Mouse (Mus musculus): Measurements from ENCODE around the gene Fzd2.

DNA sequence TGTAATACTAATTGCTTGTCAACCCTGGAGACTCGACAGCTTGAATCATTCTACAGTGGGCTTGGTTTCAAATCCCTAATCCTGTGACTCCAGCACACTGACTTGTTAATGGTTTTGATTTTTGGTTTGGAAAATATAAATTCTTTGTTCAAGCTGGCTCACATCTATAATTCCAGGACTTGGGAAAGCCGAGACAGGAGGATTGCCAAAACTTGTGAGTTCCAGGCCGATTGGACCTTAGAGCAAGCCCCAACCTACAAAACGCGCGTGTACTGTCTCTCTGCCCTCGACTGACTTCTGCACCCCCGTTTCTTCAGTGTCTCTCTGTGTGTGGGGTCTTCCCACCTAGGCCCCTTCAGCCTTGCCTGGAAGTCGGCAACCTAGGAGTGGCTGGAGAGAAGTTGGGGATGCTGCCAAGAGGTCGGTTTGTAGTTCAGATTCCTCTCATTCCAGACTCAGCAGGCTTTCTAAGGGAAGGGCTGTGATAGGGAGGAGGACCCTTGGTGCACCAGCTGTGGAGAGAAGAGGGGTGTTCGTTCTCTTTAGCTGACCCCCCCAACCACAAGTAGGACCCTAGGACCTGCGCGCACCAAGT lies 22.1 kb upstream of the Fzd2 start:
- TF ChIP-seq CTCF (IDR thresholded peaks at IDR 0.05; ENCODE audit: control insufficient read depth, insufficient read depth, insufficient replicate concordance, low read depth, low read length) = no peak
- no peak for TF ChIP-seq POLR2A (IDR thresholded peaks at IDR 0.05; ENCODE audit: control insufficient read depth, low read depth, low read length)

All from testis, adult 2 months (tissue).